Mouse (Mus musculus) E14TG2a.4 (cell line): ENCODE data around the gene Scrg1.
"Not testable (repeated sequence)": the region's sequence is repeated elsewhere in the genome, so short reads cannot be mapped to it uniquely, and the experiment has no call there.

ENCODE experiments used
- H3K27me3 ChIP-seq: 2 replicates; pipeline ENCODE4 v1.6.1; 2014; ENCODE audit warnings: low read length, control low read depth; ENCODE audit not compliant: insufficient read depth
- H3K36me3 ChIP-seq: 2 replicates; pipeline ENCODE4 v1.6.1; 2014; ENCODE audit warnings: low read length, control low read depth; ENCODE audit not compliant: insufficient read depth
- H3K4me1 ChIP-seq: replicated peaks from 2 replicates; pipeline ENCODE4 v1.6.1; 2014; ENCODE audit warnings: low read depth, low read length, control low read depth
- H3K4me3 ChIP-seq: replicated peaks from 2 replicates; pipeline ENCODE4 v1.5.1; 2014; ENCODE audit warnings: mild to moderate bottlenecking, low read length
- H3K9me3 ChIP-seq: 2 replicates; pipeline ENCODE4 v1.6.1; 2014; ENCODE audit warnings: low read length, control low read depth
- CTCF ChIP-seq: conservative IDR thresholded peaks from 2 replicates; pipeline ENCODE4 v1.5.1; 2014; ENCODE audit warnings: low read length
- NANOG ChIP-seq: IDR thresholded peaks from 2 replicates; pipeline ENCODE4 v1.6.1; 2014; ENCODE audit warnings: borderline replicate concordance, low read length, mixed read lengths
- POU5F1 ChIP-seq: IDR thresholded peaks from 2 replicates; pipeline ENCODE4 v1.6.1; 2014; ENCODE audit warnings: low read length, borderline replicate concordance

Gene Scrg1

DNA sequence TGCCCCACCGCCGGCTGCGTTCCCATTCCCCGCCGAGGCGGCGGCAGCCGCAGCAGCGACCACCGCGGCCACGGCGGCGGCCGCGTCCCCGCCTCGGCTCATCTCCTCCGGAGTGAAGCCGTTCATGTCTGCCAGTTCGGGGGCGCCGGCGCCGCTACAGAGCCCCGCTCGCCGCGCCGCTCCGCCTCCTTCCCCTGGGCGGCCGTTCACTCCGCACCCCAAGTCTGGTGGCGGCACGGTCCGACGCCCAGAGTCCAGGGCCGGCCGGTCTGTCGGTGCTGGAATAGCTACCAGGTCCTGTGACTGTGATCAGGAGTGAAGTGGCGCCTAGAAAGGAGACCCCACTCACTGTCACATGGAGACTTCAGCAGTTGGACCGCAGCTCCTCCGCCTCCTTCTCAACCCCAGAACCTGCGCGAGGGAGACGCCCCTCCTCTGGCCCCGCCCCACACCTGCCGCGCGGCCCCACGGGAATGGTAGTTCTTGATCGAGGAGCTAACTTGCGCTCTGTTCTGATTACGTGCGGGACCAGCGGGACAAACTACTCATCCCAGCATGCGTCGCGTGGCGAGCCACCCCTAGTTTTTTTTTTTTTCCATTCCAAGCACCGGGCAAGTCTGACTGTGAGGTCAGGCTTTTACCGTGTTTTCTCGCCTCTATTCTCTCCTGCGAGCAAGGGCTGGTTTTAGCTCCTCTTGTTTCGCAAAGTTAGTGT, 31.9 kb downstream of the Scrg1 start, which contains the start of gene Sap30:
Gene Sap30, minus strand, starts transcription at position 420 of the 715 bp plus-strand sequence.
- peaks cover 39% of the 10 kb centered on the region for H3K4me1 ChIP-seq
- H3K36me3 ChIP-seq = peaks cover 38% of the 10 kb centered on the region
- no peaks in the 10 kb centered on the region for H3K9me3 ChIP-seq
- H3K27me3 ChIP-seq = no peaks in the 10 kb centered on the region
- no peak for TF ChIP-seq POU5F1
- TF ChIP-seq NANOG = no peak
- TF ChIP-seq CTCF = no peak
- H3K4me3 ChIP-seq = peak within 1 kb of the TSS; percentile 94

DNA sequence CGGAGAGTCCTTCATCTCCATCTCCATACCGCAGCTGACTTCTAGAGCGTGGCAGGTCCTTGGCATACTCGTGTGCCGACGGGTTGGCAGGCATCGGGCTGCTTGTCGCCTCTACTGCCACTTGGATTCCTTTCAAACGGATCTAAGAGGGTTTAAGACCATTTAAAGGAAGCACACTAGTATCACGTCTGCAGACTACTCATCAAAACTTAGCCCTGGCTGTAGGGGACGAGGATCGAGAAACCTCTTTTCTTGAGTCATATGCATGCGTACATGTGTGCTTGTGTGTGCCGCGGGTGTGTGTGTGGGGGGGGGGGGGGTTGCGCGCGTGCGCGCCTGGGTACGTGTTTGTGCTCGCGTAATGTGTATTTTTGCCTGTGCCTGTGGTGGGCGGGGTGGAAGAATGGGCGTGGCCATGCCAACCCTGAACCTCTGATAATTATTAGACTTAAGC, 32.6 kb downstream of the Scrg1 start:
- TF ChIP-seq POU5F1 (no peak), CTCF (no peak), NANOG (no peak)
- Histone ChIP-seq H3K36me3 (peaks cover 39% of the 10 kb centered on the region), H3K27me3 (no peaks in the 10 kb centered on the region), H3K9me3 (no peaks in the 10 kb centered on the region), H3K4me3 (peak overlapping the region; percentile 94), H3K4me1 (peaks cover 47% of the 10 kb centered on the region)

DNA sequence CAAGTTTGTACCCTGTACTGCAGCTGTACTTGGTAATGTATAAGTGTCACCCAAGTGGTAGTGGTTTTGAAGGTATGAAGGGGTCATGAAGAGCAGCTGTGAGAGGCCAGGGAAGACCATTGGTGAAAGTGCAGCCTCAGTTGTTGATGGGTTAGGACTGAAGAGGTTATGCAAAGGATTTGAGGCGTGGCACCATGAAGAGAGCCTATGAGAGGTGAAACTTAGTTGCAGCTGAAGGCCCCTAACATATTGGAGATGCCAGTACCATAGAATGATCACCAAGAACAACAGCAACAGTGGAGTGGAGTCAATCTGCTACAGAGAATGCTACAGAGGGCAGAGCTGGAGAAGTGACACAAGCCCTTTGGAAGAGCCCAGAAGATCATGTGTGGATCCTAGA, 33.6 kb downstream of the Scrg1 start:
- Histone ChIP-seq H3K4me1 (peaks cover 57% of the 10 kb centered on the region), H3K4me3 (peak overlapping the region; percentile 94), H3K9me3 (no peaks in the 10 kb centered on the region), H3K36me3 (peaks cover 43% of the 10 kb centered on the region), H3K27me3 (no peaks in the 10 kb centered on the region)
- no peak for TF ChIP-seq NANOG
- no peak for TF ChIP-seq CTCF
- no peak for TF ChIP-seq POU5F1

DNA sequence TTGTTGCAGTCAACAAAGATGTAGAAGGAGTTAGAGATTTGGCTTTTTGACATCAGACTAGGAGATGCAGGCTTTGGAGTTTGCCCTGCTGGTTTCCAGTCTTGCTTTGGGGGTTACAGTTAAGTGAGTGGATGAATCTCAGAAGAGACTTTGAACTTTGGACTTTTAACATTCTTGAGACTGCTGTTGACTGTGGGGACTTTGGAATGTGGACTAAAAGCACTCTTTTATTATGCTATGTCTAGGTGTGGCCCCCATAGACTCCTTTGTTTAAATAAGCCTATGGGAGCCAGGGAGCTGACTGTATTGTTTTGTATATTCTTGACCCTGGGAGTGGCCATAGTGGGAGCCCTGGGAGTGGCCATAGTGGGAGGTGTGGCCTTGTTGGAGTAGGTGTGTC, 34.2 kb downstream of the Scrg1 start:
- H3K4me3 ChIP-seq = peak overlapping the region; percentile 94
- peaks cover 43% of the 10 kb centered on the region for H3K36me3 ChIP-seq
- H3K4me1 ChIP-seq = peaks cover 62% of the 10 kb centered on the region
- no peaks in the 10 kb centered on the region for H3K27me3 ChIP-seq
- no peaks in the 10 kb centered on the region for H3K9me3 ChIP-seq
- TF ChIP-seq POU5F1 = peak; percentile 44; the same call in 1 of the 2 replicates
- no peak for TF ChIP-seq CTCF

DNA sequence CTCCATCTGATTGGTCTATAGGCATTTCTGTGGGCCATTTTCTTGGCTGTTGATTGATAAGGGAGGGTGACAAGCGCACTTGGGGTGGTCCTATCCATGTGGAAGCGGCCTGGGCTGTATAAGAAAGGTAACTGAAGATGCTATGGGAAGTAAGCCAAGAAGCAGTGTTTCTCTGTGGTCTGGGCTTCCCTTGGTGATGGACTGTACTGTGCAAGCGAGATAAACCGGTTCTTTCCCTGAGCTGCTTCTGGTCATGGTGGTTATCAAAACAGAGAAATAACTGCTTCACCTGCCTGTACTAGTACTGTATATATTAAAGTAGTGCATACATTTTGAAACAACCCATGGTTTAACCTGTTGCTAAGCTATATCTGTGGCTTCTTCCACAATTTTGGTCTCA, 36.1 kb downstream of the Scrg1 start:
- Histone ChIP-seq H3K4me3 (peak overlapping the region; percentile 94), H3K9me3 (no peaks in the 10 kb centered on the region), H3K4me1 (peaks cover 67% of the 10 kb centered on the region), H3K36me3 (peaks cover 54% of the 10 kb centered on the region), H3K27me3 (no peaks in the 10 kb centered on the region)
- TF ChIP-seq NANOG (no peak), CTCF (no peak), POU5F1 (no peak)

DNA sequence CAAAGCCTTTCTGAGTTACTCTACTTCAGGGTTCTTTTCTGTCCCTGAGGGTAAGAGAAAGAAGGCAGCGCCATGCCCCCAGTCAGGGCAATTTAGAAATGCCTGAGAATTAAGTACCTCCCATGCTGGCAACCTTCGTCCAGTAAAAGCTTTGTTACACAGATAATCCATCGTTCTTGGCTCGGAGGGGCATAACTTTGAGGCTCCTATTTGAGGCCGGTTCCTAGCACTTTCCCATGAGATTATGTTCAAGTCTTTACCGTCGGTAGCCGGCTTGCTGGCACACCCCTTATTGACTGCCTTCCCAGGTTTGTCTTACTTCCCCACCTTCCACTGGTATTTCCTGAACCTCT, 42.7 kb downstream of the Scrg1 start:
- Histone ChIP-seq H3K9me3 (no peaks in the 10 kb centered on the region), H3K4me3 (peak overlapping the region; percentile 54), H3K36me3 (peaks cover 64% of the 10 kb centered on the region), H3K27me3 (no peaks in the 10 kb centered on the region), H3K4me1 (peaks cover 75% of the 10 kb centered on the region)
- no peak for TF ChIP-seq POU5F1
- no peak for TF ChIP-seq NANOG
- TF ChIP-seq CTCF = no peak

DNA sequence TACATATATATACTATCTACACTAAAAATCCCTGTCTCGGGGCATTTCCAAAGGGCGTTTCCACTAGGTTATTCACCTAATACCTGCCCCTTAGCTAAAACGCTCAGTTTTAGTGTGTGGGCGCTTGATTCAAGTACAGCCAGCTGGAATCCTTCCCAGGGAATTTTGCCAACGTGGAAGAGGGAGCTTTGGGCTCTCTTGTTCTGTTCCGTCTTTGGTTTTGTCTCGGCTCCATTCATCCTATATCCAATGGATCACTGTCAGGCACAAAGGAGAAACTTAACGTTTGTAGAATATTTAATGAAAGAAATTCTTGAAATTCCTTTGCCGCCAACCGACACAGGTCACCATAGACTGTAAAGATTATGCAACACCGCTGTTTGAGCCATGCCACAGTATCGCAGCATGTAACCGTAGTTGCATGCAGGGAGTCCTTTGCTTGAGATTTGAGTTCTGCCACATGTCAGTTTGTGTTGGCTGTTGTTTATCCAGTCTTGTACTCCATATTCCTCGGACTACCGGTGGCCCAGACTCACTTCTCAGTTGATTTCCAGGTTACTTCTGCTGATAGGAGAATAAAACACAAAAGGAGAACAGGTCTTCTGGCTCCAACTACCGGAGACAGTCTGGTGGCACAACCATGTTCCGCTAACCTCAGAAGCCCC, 43.3 kb downstream of the Scrg1 start:
- Histone ChIP-seq H3K4me1 (peaks cover 75% of the 10 kb centered on the region), H3K4me3 (peak overlapping the region; percentile 54), H3K36me3 (peaks cover 62% of the 10 kb centered on the region), H3K9me3 (no peaks in the 10 kb centered on the region), H3K27me3 (no peaks in the 10 kb centered on the region)
- TF ChIP-seq NANOG (no peak), POU5F1 (no peak), CTCF (no peak)

DNA sequence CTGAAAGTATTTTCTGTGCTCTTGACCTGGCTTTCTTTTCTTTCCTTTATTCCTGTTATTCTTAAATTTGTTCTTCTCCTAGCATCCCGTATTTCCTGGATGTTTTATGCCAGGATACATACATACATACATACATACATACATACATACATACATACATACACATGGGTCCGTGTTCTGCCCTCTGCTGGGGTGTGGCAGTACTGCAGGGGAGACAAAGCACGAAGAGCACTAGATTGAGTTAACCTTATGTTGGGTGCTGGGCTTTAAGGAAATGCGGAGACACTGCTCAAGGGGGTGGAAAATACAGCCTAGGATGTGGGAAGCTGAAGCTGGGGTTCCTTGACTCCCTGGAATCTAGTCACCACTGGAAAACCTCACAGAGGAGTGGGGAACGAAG, 47.9 kb downstream of the Scrg1 start:
- peak; percentile 84 for TF ChIP-seq CTCF
- no peak for TF ChIP-seq POU5F1
- Histone ChIP-seq H3K9me3 (no peaks in the 10 kb centered on the region), H3K27me3 (no peaks in the 10 kb centered on the region), H3K4me3 (peak overlapping the region; percentile 39), H3K36me3 (peaks cover 72% of the 10 kb centered on the region), H3K4me1 (peaks cover 78% of the 10 kb centered on the region)

DNA sequence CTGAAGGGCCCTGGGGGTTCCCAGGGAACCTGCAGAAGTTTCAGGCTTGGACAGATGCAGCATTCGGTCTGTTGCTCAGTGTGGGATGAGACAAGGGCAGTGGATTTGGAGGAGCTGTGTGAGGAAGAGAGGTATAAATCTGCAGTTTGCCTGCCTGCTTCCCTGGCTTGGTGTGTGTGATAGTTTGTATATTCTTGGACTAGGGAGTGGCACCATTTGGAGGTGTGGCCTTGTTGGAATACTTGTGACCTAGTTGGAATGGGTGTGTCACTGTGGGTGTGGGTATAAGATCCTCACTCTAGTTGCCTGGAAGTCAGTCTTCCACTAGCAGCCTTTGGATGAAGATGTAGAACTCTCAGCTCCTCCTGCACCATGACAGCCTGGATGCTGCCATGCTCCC, 49.8 kb downstream of the Scrg1 start:
- Histone ChIP-seq H3K4me3 (peak overlapping the region; percentile 39), H3K4me1 (peaks cover 78% of the 10 kb centered on the region), H3K36me3 (peaks cover 73% of the 10 kb centered on the region)
- H3K9me3 ChIP-seq, H3K27me3 ChIP-seq: not testable (repeated sequence)
